Comparison of ENCODE assay signal across 8 mouse cellular contexts in genomic region chr1:172147835-172148278, GRCm38 (mm10). TPM values are rescaled to one million over a fixed set of nuclear protein-coding genes. Genes with fewer than 3 reads are reported as not detected.
DNase-seq lines count a peak whose midpoint lies in the region; ATAC-seq and TF ChIP-seq lines count a peak whose summit lies in the region.

TSS of gene Dcaf8 (plus strand) at chr1:172148084.

- peaks cover 30% of the 10 kb centered on the region for H3K36me3 ChIP-seq in megakaryocyte, embryonic 14.5 days (replicated peaks; ENCODE audit: low read length)

- peak; percentile 96 to 98 for DNase-seq in gastrocnemius, adult 8-10 months (ENCODE audit: low spot score in 2 of 2)
- peak; percentile 88 for DNase-seq in hindlimb bud, embryonic 11.5 days (ENCODE audit: extremely low spot score, low read depth, low spot score)
- DNase-seq in left cerebral cortex, adult 8-10 months (ENCODE audit: low spot score in 2 of 2) = peak; percentile 91 to 94
- DNase-seq in right cerebral cortex, postnatal 10 days (ENCODE audit: low spot score in 2 of 2) = peak; percentile 96 to 97
- peak; percentile 94 for DNase-seq in urinary bladder, postnatal 25 days (ENCODE audit: low spot score)

- peak; percentile 89 for ATAC-seq in activated CD4-positive, CD25-positive, alpha-beta regulatory T cell, adult 4 months

- TF ChIP-seq POLR2A in cortical plate, adult 2 months (IDR thresholded peaks at IDR 0.05; ENCODE audit: extremely low read depth, insufficient read depth, low read length) = peak; percentile 91

- no peaks in the 10 kb centered on the region for H3K9me3 ChIP-seq in megakaryocyte, embryonic 14.5 days

- TF ChIP-seq CTCF in cortical plate, adult 2 months (IDR thresholded peaks at IDR 0.05; ENCODE audit: extremely low read depth, insufficient read depth, low read length) = no peak

- peak within 1 kb of the TSS; percentile 97 for H3K27ac ChIP-seq in cortical plate, adult 2 months (ENCODE audit: insufficient read depth, low read length)

- no peaks in the 10 kb centered on the region; the same call in 1 of the 2 replicates for H3K4me1 ChIP-seq in cortical plate, adult 2 months (ENCODE audit: control insufficient read depth, insufficient read depth, low read length)
- peaks cover 52% of the 10 kb centered on the region for H3K4me1 ChIP-seq in megakaryocyte, embryonic 14.5 days

- H3K27me3 ChIP-seq in megakaryocyte, embryonic 14.5 days (replicated peaks) = no peaks in the 10 kb centered on the region

- peak within 1 kb of the TSS; percentile 88 for H3K4me3 ChIP-seq in cortical plate, adult 2 months (ENCODE audit: insufficient read depth, low read length)
- H3K4me3 ChIP-seq in megakaryocyte, embryonic 14.5 days (replicated peaks) = peak within 1 kb of the TSS; percentile 100

RNA-seq across cellular contexts. Expression of gene Dcaf8, which starts in this region (rescaled TPM):
- polyA plus RNA-seq in activated CD4-positive, CD25-positive, alpha-beta regulatory T cell, adult 4 months (2017; shearing (Covaris generic)) = 10 to 100 TPM; 51.0 to 78.8 TPM
- polyA plus RNA-seq in cortical plate, adult 2 months (2012; rRNA removed) = 99.6 and 106 TPM in 2 replicates
- total RNA-seq in gastrocnemius, adult 8-10 months (2022) = 100 to 1,000 TPM; 197 to 219 (median 208) TPM
- total RNA-seq in left cerebral cortex, adult 8-10 months (2022) = 100 to 1,000 TPM; 118 to 125 (median 119) TPM
- 15.0 and 34.6 TPM in 2 replicates for polyA plus RNA-seq in megakaryocyte, embryonic 14.5 days (2012; ENCODE audit: insufficient read depth, low replicate concordance)

Comparison
In these comparisons a context has a peak if more than half of its experiments do, and no peak if none do; other contexts are left out.
1. Peak in every context shown above with its lines: DNase-seq, ATAC-seq, H3K4me3 ChIP-seq and H3K27ac ChIP-seq.